Mouse (Mus musculus): ENCODE measurements around the gene Map2k6.

Map2k6 gene

GRCm38 (mm10) chr11:110544419-110545210, 145.7 kb downstream of the Map2k6 start:
- no peak for DNase-seq (ENCODE audit: extremely low spot score, low spot score)

GRCm38 (mm10) chr11:110545416-110545815, 146.5 kb downstream of the Map2k6 start:
- DNase-seq (ENCODE audit: extremely low spot score, low spot score) = no peak

- DNase-seq (ENCODE audit: extremely low spot score, low spot score) = no peak
Measured at GRCm38 (mm10) chr11:110551471-110551967, 152.6 kb downstream of the Map2k6 start.

- DNase-seq (ENCODE audit: extremely low spot score, low spot score) = no peak
Measured at GRCm38 (mm10) chr11:110562320-110563081, 163.6 kb downstream of the Map2k6 start.

- no peak for DNase-seq (ENCODE audit: extremely low spot score, low spot score)
Measured at GRCm38 (mm10) chr11:110563272-110563671, 164.3 kb downstream of the Map2k6 start.

GRCm38 (mm10) chr11:110563801-110564200, 164.9 kb downstream of the Map2k6 start:
- DNase-seq (ENCODE audit: extremely low spot score, low spot score) = no peak

- no peak for DNase-seq (ENCODE audit: extremely low spot score, low spot score)
Measured at GRCm38 (mm10) chr11:110566307-110566706, 167.4 kb downstream of the Map2k6 start.

- peak; percentile 20 for DNase-seq (ENCODE audit: extremely low spot score, low spot score)
Measured at GRCm38 (mm10) chr11:110572548-110572947, 173.6 kb downstream of the Map2k6 start.
